Mouse (Mus musculus) G1E (cell line): Measurements from ENCODE around the gene Dscaml1.

Source experiments
- CTCF ChIP-seq: IDR thresholded peaks from 2 replicates; pipeline ENCODE4 v1.5.1; 2012; ENCODE audit warnings: low read depth, low read length, inconsistent platforms, mixed read lengths
- GATA1 ChIP-seq: IDR thresholded peaks from 2 replicates; pipeline ENCODE4 v1.6.1; 2012; ENCODE audit warnings: borderline replicate concordance, low read length, inconsistent platforms, mixed read lengths
- GATA2 ChIP-seq: IDR thresholded peaks from 2 replicates; pipeline ENCODE4 v1.6.1; 2012; ENCODE audit warnings: low read depth, low read length, inconsistent platforms, borderline replicate concordance
- TAL1 ChIP-seq: conservative IDR thresholded peaks from 2 replicates; pipeline ENCODE4 v1.6.1; 2012; ENCODE audit warnings: low read depth, low read length, inconsistent platforms, mixed read lengths

DNA sequence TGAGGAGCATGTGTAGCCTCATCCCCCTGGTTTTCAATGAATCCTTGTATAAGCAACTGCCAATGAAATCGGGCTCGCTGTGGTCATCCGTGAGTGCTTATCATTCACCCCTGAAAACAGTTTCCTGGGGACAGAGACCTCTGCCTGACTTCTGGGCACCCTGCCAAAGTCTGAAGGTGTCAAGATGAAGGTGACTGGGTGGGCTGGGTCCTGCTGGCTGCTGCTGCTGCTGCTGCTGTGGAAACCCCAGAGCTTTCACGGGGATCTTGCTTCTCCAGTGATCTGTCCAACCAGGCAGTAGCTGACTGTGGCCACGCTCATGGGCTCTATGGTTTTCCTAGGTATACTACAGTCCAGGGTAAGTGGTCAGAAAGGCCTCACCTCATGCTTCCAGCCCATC is 16.2 kb upstream of the Dscaml1 start:
- TF ChIP-seq CTCF (no peak), GATA2 (no peak), TAL1 (no peak), GATA1 (no peak)
